Mouse (Mus musculus) R1 (cell line): ENCODE measurements around the gene Abi3.

ENCODE experiments used
- DNase-seq: peaks from one replicate; pipeline ENCODE4 v3.0.0-alpha.2; 2018; ENCODE audit warnings: low read depth, low spot score

Abi3 gene

GRCm38 (mm10) chr11:95838999-95839868, 3.0 kb downstream of the Abi3 start:
- no peak for DNase-seq

- DNase-seq: no peak
Measured at GRCm38 (mm10) chr11:95838598-95838997, 3.7 kb downstream of the Abi3 start.

DNA sequence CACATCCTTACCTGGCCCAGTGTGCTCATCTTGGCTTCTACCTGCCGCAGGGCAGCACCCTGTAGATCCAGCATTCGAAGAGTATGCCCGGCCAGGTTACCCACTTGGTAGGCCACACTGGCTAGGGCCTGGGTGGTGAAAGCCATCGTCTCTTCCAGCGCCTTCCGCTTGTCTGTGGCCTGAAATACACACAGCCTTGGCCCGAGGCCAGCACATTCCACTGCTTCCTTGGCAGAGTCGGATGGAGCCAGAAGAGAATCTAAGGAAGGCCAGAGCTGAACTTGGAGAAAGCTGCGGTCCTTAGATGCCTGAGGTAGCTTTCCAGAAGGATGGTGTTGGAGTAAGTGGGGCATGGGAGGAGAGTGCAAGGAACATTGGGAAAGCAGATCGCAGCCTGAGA, 5.2 kb downstream of the Abi3 start, which contains the start of gene Gngt2:
Gene Gngt2, plus strand, starts transcription at position 158 of the 400 bp plus-strand sequence.
- no peak for DNase-seq

GRCm38 (mm10) chr11:95836433-95836832, 5.8 kb downstream of the Abi3 start:
- no peak for DNase-seq

- no peak for DNase-seq
Measured at GRCm38 (mm10) chr11:95835832-95836231, 6.4 kb downstream of the Abi3 start.

DNA sequence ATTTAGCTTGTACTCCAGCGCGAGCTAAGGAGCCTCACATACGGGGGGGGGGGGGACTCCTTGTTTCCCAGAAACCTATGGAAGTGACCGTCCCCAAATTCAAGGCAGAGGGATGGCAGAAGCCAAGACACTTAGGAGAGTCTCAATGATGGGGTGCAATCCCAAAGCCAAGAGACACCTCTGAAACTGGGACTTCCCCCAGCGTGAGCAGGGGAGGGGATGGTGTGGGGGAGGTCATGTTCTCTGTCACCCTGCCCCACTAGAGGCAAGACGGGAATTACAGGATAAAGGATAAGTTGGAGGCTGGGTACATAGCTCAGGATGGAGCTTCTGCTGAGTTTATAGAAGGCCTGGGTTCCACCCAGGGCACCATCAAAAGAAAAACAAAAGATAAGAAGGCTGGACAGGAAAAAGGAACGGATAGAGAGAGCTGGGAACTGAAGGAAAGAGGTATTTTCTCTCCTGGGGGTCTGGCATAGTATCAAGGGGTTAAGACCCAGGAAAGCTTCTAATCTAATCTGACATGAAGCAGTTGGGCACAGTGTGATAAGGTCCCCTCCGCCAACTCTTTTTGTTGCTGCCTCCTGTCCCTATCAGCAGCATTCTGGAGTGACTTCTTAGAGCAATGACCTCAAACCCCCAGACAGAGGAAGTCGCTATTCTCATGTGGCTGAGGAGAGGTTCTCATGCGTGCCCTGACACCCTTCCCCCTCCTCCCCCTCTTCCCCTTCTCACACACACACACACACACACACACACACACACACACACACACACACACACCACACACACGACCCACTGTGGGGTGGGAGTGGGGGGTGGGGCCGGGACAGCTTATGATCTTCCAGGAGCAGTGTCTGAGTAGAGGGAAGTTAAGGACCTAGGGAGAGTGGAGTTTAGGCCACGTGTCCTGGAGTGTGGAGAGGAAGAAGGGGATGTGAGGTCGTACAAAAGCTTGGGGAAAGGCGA, 7.2 kb downstream of the Abi3 start:
- peak; percentile 10 for DNase-seq

DNA sequence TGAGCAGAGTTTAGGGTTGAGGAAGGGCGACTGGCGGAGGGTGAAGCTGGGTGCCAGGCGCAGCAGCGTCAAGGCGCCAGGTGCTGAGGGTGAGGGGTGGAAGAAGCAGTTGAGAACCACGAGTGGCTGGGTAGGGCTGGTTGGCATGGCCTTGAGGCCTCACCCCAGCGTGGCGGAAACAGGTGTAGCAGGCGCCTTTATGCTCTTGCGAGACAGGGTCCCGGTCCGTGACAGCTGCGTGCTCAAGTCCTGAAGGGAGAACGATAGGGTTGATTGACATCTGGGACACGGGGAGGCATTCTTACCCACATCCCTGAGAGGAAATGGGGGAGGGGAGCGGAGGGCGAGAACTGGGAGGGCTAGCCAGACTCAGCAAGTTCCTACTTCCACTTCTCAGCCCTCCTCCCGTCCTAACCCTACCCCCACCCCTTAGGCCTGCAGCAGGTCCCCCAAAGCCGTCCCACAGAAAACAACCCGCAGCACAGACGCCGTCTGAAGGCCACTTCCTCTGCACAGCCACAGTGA, 8.1 kb downstream of the Abi3 start:
- DNase-seq: peak; percentile 58

- no peak for DNase-seq
Measured at GRCm38 (mm10) chr11:95833631-95834142, 8.6 kb downstream of the Abi3 start.

DNA sequence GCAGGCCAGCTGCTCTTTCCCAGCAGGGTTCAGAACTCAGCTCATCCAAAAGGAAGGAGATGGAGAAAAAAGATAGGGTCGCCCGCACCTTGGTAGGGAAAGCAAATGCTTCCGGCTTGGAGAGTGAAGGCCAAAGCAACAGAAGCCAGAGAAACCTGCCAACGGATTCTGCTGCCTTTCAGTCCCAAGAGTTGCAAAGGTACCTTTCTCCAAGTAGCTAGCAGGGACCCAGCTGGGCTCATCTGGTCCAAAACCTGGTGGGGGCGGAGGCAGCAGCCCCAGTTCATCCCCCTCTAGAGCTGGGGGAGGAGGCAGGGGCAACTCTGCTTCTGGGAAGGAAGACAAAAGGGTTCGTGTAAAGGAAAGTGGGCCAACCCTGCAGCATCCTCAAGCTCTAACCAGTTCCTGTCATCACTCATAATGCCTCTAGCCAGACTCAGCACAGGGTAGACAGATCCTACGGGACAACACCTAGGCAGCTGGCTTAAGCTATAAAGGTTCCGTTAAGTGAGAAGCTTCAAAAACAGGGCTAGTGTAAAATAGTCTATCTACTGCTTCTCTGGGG, 9.2 kb downstream of the Abi3 start:
- DNase-seq: no peak

GRCm38 (mm10) chr11:95832129-95833005, 9.9 kb downstream of the Abi3 start:
- no peak for DNase-seq

DNA sequence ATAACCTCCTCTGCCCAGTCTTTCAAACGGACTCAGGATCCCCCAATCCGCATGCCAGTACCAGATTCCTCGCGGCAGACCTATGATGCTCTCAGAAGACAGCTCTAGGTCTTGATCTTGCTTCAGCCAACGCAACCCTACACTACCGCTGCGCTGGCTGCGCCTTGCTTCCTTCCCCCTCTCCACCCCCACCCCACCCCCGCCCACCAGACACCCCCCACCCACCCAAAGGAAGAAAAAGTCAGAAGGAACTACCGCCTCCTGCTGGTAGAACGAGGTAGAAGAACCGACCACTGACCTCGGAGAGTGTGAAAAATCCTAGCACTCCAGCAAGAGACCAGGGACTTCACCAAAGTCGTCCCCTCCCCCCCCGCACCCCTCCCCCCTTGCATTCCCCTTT, 10.6 kb downstream of the Abi3 start:
- DNase-seq: peak; percentile 74

DNA sequence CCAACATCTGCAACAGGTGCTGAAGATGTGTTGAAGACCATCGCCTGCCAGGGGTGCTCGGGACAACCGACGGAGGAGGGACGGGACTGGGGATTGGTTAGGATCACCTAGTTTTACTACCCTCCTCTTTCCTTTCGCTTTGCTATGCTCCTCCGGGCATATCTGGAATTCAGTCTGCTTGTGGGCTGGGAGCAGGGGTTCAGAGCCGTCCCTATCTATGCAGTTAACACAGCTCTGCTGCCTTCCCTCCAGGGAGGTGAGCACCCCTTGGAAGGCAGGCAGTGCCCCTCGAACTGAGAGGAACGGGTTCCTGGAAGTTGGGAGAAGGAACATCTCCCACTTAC, 11.0 kb downstream of the Abi3 start:
- DNase-seq: peak; percentile 66

DNA sequence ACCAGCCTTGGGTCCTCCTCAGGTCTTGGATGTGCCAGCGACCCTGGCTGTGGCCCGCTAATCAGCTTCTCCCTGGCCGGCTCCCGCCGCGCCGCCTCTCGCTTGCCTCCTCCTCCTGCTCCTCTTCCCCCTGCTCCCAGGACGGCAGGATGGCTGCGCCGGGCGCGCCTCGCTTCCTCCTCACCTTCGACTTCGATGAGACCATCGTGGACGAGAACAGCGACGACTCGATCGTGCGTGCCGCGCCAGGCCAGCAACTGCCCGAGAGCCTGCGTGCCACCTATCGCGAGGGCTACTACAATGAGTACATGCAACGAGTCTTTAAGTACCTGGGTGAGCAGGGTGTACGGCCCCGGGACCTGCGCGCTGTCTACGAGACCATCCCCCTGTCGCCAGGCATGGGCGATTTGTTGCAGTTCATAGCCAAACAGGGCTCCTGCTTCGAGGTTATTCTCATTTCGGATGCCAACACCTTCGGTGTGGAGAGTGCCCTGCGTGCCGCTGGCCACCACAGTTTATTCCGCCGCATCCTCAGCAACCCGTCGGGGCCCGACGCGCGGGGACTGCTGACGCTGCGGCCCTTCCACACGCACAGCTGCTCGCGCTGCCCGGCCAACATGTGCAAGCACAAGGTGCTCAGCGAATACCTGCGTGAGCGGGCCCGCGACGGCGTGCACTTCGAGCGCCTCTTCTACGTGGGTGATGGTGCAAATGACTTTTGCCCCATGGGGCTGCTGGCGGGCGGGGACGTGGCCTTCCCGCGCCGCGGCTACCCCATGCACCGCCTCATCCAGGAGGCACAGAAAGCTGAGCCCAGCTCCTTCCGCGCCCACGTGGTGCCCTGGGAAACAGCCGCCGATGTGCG, 11.6 kb downstream of the Abi3 start:
- DNase-seq: peak; percentile 70

GRCm38 (mm10) chr11:95829526-95830050, 12.7 kb downstream of the Abi3 start:
- no peak for DNase-seq

DNA sequence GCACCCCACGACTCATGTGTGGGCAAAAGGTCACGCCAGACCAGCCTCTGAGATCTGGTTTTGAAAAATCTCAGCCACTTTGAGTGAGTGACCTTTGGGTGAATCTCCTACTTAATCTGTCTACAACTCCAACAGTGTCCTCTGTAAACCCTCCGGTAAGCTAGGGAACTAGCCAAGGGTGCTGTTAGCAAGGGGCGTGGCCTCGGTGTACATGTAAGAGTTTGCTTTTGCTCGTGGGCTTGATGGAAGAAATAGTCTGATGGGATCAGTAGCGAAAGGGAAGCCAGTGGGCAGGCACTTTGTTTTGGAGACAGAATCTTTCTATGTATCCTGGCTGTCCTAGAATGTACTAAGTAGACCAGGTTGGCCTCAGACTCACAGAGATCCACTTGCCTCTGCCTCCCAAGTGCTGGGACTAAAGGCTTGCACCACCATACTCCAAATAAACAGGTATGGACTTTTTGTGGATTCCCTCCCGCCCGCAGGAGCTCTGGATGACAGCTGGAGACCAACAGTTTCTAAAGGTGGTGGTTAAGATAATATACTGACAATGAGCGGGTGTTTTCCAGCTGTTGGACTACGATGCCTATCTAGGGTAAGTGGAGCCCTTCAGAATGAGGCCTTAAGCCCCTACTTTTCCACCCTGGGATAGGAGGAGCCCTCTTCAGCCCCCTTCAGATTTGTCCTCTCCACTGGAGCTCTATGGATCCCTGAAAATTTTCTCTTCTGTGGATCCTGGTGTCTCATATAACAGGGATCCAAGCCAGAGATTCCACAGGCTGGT, 13.9 kb downstream of the Abi3 start:
- DNase-seq: no peak

- DNase-seq: peak; percentile 76
Measured at GRCm38 (mm10) chr11:95827464-95828085, 14.7 kb downstream of the Abi3 start.

DNA sequence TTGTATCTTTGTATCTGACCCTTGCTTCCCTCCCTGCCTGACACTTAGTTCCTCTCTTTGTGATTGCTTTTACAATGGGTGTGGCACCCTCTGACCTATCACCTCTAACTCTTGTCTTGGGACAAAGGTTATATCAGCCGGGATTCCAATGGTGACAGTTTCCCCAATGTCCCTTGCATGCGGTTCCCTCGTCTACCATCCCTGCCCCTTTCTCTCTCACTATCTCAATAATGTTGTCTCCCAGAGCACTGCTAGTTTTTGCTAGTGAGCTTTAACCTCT, 15.2 kb downstream of the Abi3 start:
- no peak for DNase-seq
